Mouse (Mus musculus) heart, embryonic 16.5 days (tissue): ENCODE data around the gene Tnfrsf14. TPM values are rescaled to one million over a fixed set of nuclear protein-coding genes. Genes with fewer than 3 reads are reported as not detected.

Source experiments
- ATAC-seq: fragments of 200-750 bp; cut with Nextera tagmentation; replicated peaks from 2 replicates; pipeline ENCODE4 v1.8.0; 2017; ENCODE audit warnings: moderate number of reproducible peaks; ENCODE audit not compliant: insufficient read depth, low FRiP score; ENCODE audit errors: extremely low read depth
- H3K27ac ChIP-seq: fragments of 300-500 bp; sonication (generic); 2 replicates; pipeline ENCODE4 v1.5.1; 2014; ENCODE audit warnings: mild to moderate bottlenecking, low read length, control low read depth, moderate library complexity
- H3K27me3 ChIP-seq: fragments of 300-500 bp; sonication (generic); 2 replicates; pipeline ENCODE4 v1.6.1; 2014; ENCODE audit warnings: low read length, mixed read lengths; ENCODE audit not compliant: control insufficient read depth, insufficient read depth
- H3K36me3 ChIP-seq: fragments of 300-500 bp; sonication (generic); 2 replicates; pipeline ENCODE4 v1.6.1; 2014; ENCODE audit not compliant: control insufficient read depth, insufficient read depth
- H3K4me1 ChIP-seq: fragments of 300-500 bp; sonication (generic); 2 replicates; pipeline ENCODE4 v1.6.1; 2014; ENCODE audit warnings: low read length, mixed read lengths; ENCODE audit not compliant: control insufficient read depth, insufficient read depth
- H3K4me2 ChIP-seq: fragments of 300-500 bp; sonication (generic); 2 replicates; pipeline ENCODE4 v1.6.1; 2014; ENCODE audit warnings: low read depth, mild to moderate bottlenecking, control low read depth, low read length
- H3K4me3 ChIP-seq: fragments of 300-500 bp; sonication (generic); 2 replicates; pipeline ENCODE4 v1.5.1; 2014; ENCODE audit warnings: mild to moderate bottlenecking, control low read depth, low read length
- H3K9ac ChIP-seq: fragments of 300-500 bp; sonication (generic); 2 replicates; pipeline ENCODE4 v1.6.1; 2014; ENCODE audit warnings: low read length, control low read depth
- H3K9me3 ChIP-seq: fragments of 300-500 bp; sonication (generic); replicated peaks from 2 replicates; pipeline ENCODE4 v1.6.1; 2016; ENCODE audit warnings: low read length; ENCODE audit not compliant: control insufficient read depth
- whole genome bisulfite sequencing: fragments of 180-500 bp; shearing (Covaris S2); extraction: QIAGEN DNeasy Blood & Tissue Kit; methylation state at CpG from one replicate; pipeline ENCODE4 v1.1.7; 2014; 5-methylcytosine and 5-hydroxymethylcytosine counted together
- polyA plus RNA-seq: library from polyadenylated mRNA; unstranded; fragments of >200 nt; fragmentation: Nextera tagmentation; extraction: Ambion mirVana; gene quantifications from 2 replicates; pipeline ENCODE4 v1.2.1, GENCODE M21; 2015

The Tnfrsf14 gene
- polyA plus RNA-seq, 1 experiment from 2014 or later = 1.3 TPM

GRCm38 (mm10) chr4:154929088-154929660, 811 bp upstream of the Tnfrsf14 start:
- Histone ChIP-seq H3K36me3 (no peaks in the 10 kb centered on the region), H3K4me1 (peaks cover 2% of the 10 kb centered on the region), H3K4me3 (no peak overlapping the region), H3K27me3 (0 out of 2 replicates have a peak, but pooled peaks cover 2% of the 10 kb centered on the region), H3K4me2 (no peak overlapping the region), H3K9me3 (no peaks in the 10 kb centered on the region), H3K27ac (no peak overlapping the region), H3K9ac (no peak overlapping the region)
- no peak for ATAC-seq
- 75% methylated on average over 12 of the region's 12 CpGs for WGBS

GRCm38 (mm10) chr4:154927899-154928337, 445 bp downstream of the Tnfrsf14 start:
- no peak for ATAC-seq
- 30% methylated on average over 5 of the region's 5 CpGs for WGBS
- H3K9ac ChIP-seq = peak overlapping the region; percentile 49

DNA sequence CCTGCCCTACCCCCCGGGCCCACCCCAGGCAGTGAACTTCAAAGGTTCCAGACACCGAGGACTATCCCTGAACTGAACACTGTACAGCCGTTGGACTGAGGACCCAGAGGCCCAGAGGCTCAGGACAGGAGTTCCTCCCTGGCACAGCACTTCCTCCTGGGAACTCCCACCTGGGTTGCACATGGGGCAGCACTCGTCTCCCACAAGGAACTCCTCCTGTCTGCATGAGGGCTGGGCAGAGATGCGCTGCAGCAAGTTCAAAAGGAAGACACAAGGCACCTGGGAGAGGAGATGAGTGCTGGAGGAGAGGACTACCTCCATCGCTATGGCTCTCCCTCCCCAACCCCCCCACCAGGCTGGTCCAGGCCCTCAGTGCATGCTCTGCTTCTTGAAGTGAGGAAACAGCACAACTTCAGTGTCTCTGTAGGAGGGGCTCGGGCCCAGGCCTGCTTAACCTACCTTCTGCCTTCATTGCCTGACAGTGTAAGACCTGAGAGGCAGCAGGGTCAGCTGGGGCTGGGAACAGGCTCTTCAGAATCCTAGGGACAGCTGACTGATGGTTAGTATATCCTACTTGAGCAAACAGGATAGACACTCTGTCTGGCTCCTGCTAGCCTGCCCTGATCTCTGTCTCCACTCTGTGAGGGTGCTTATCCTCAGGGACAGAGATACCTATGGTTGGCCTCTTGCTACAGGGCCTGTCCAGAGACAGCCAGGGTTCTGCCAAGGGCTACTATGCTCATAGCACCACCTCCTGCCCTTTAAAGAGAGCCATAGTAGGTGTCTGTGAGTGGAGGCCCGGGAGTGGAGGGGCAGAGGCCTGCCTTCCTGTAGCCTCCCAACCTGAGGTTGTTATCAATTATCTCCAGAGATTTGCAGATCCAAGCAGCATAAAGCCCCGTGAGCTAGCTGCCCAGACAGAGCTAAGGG, 1.1 kb downstream of the Tnfrsf14 start:
- no peak; the same call in 1 of the 2 replicates for ATAC-seq
- WGBS = 52% methylated on average over 9 of the region's 9 CpGs
- H3K27me3 ChIP-seq = no peaks in the 10 kb centered on the region
- H3K4me2 ChIP-seq = peak overlapping the region; percentile 54
- peaks cover 2% of the 10 kb centered on the region for H3K4me1 ChIP-seq
- H3K4me3 ChIP-seq = peak overlapping the region; percentile 27
- H3K9ac ChIP-seq = peak overlapping the region; percentile 49
- H3K9me3 ChIP-seq = no peaks in the 10 kb centered on the region
- no peaks in the 10 kb centered on the region for H3K36me3 ChIP-seq
- peak overlapping the region; percentile 52 for H3K27ac ChIP-seq

More at GRCm38 (mm10) chr4:154927899-154928337, 445 bp downstream of the Tnfrsf14 start:
- peaks cover 2% of the 10 kb centered on the region for H3K4me1 ChIP-seq
- no peaks in the 10 kb centered on the region for H3K27me3 ChIP-seq
- no peaks in the 10 kb centered on the region for H3K36me3 ChIP-seq
- peak overlapping the region; percentile 27 for H3K4me3 ChIP-seq
- H3K4me2 ChIP-seq = peak overlapping the region; percentile 54
- H3K9me3 ChIP-seq = no peaks in the 10 kb centered on the region
- peak overlapping the region; percentile 52 for H3K27ac ChIP-seq

GRCm38 (mm10) chr4:154925413-154925812, 3.0 kb downstream of the Tnfrsf14 start:
- Histone ChIP-seq H3K9me3 (no peaks in the 10 kb centered on the region), H3K4me3 (no peak overlapping the region), H3K4me1 (peaks cover 2% of the 10 kb centered on the region), H3K4me2 (no peak overlapping the region), H3K36me3 (no peaks in the 10 kb centered on the region), H3K27me3 (no peaks in the 10 kb centered on the region), H3K9ac (no peak overlapping the region), H3K27ac (no peak overlapping the region)
- no peak for ATAC-seq
- 51% methylated on average over 4 of the region's 4 CpGs for WGBS

DNA sequence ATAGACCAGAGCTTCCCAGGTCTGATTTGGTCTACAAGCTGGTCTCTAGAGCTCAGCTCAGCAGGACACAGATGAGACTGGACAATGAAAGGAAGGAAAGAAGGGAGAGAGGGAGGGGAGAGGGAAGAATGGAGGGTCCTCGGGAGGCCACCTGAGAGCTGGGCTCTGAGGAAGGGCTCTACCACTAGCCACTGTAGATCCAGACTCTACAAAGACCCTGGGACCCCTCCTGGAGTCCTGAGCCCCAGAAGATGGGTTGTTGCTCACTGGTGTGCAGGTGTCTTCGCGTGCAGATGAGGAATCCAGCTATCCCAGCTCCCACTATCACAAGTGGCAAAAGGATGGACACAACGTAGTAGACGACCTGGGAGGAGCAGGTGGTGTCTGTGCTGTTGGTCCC, 5.4 kb downstream of the Tnfrsf14 start:
- Histone ChIP-seq H3K4me3 (no peak overlapping the region), H3K27me3 (no peaks in the 10 kb centered on the region), H3K27ac (no peak overlapping the region), H3K4me2 (no peak overlapping the region), H3K9me3 (no peaks in the 10 kb centered on the region), H3K9ac (no peak overlapping the region), H3K4me1 (no peaks in the 10 kb centered on the region; the same call in 1 of the 2 replicates), H3K36me3 (no peaks in the 10 kb centered on the region)
- ATAC-seq = no peak
- WGBS = 71% methylated on average over 5 of the region's 5 CpGs

GRCm38 (mm10) chr4:154922291-154922690, 6.1 kb downstream of the Tnfrsf14 start:
- Histone ChIP-seq H3K27me3 (no peaks in the 10 kb centered on the region), H3K36me3 (no peaks in the 10 kb centered on the region), H3K4me3 (no peak overlapping the region), H3K9ac (no peak overlapping the region), H3K4me2 (no peak overlapping the region), H3K27ac (no peak overlapping the region), H3K9me3 (no peaks in the 10 kb centered on the region), H3K4me1 (no peaks in the 10 kb centered on the region)
- 66% methylated on average over 4 of the region's 4 CpGs for WGBS
- no peak for ATAC-seq

DNA sequence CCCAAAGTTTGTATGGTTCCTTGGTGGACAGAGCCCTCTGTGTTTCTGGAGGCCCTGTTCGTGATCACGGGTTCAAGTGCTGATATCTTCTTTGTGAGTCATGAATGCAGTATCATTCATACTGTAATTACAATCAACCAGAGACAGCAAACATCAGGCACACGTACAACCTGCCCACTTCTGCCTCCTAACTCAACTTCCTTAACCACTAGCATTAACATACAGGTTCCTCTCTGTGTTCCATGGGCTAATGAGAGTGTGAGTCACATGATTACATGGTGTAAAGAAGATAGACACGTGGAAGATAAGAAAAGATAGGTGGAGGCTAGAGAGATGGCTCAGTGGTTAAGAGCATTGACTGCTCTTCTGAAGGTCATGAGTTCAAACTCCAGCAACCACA, 11.7 kb downstream of the Tnfrsf14 start:
- H3K4me1 ChIP-seq = no peaks in the 10 kb centered on the region
- H3K27ac ChIP-seq = no peak overlapping the region
- 71% methylated on average over 4 of the region's 4 CpGs for WGBS
- H3K4me3 ChIP-seq = no peak overlapping the region
- no peaks in the 10 kb centered on the region for H3K9me3 ChIP-seq
- no peak for ATAC-seq
- H3K36me3 ChIP-seq = no peaks in the 10 kb centered on the region
- no peak overlapping the region for H3K9ac ChIP-seq
- no peak overlapping the region for H3K4me2 ChIP-seq
- no peaks in the 10 kb centered on the region for H3K27me3 ChIP-seq

DNA sequence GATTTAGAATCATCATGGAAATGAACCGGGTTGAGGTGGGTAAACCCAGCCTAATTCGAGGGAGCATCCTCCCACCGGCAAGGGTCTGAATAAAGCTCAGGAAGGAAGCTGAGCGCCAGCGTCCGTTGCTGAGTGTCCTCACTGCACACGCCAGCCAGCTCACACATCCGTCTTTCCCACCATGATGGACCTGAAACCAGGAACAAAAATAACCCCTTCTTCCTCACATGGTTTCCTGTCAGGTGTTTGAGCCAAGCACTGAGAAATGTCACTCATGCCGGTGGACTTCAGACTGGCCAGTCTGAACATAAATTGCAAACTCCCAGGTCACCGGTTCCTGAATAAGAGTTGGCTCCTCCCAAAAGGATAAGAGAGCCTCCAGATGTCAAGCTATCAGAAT, 13.1 kb downstream of the Tnfrsf14 start:
- no peak overlapping the region for H3K4me3 ChIP-seq
- no peaks in the 10 kb centered on the region for H3K36me3 ChIP-seq
- no peaks in the 10 kb centered on the region for H3K9me3 ChIP-seq
- H3K4me2 ChIP-seq = no peak overlapping the region
- no peaks in the 10 kb centered on the region for H3K4me1 ChIP-seq
- no peaks in the 10 kb centered on the region for H3K27me3 ChIP-seq
- ATAC-seq = no peak
- H3K9ac ChIP-seq = no peak overlapping the region
- H3K27ac ChIP-seq = no peak overlapping the region
- WGBS = 57% methylated on average over 10 of the region's 10 CpGs

GRCm38 (mm10) chr4:154914707-154915106, 13.7 kb downstream of the Tnfrsf14 start:
- Histone ChIP-seq H3K36me3 (no peaks in the 10 kb centered on the region), H3K4me2 (no peak overlapping the region), H3K27me3 (no peaks in the 10 kb centered on the region), H3K4me3 (no peak overlapping the region), H3K4me1 (no peaks in the 10 kb centered on the region), H3K27ac (no peak overlapping the region), H3K9me3 (no peaks in the 10 kb centered on the region), H3K9ac (no peak overlapping the region)
- no peak for ATAC-seq
- WGBS = 75% methylated on average over 3 of the region's 3 CpGs
